Mouse (Mus musculus) induced T-regulatory cell, adult 2 months (primary cell): ENCODE results near the gene Homer2.

Source experiments
- DNase-seq: peaks from one replicate; pipeline ENCODE4 v3.0.0-alpha.2; 2012; ENCODE audit warnings: low read depth

Homer2 gene

DNA sequence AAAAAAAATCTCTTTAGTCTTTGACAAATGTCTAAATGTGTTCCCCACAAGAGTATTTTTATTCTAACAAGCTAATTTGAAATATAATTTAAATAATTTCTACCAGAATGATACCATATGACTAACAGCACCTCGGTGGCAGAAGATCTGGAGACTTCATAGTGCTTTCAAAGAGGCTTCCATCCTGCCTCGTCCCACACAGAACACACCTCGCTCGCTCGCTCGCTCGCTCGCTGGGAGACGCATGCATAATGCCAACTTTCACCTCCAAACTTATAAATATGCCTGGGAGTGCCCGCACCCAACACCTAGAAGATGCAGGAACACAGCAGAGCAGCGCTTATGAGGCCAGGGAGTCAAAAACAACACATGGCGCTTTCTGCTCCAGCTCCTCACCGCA, 9.0 kb downstream of the Homer2 start:
- no peak for DNase-seq

- no peak for DNase-seq
Observed at GRCm38 (mm10) chr7:81697954-81698353, 9.4 kb downstream of the Homer2 start.

GRCm38 (mm10) chr7:81695763-81696533, 11.4 kb downstream of the Homer2 start:
- no peak for DNase-seq

GRCm38 (mm10) chr7:81691067-81691466, 16.3 kb downstream of the Homer2 start:
- DNase-seq, result no peak

GRCm38 (mm10) chr7:81689116-81689681, 18.1 kb downstream of the Homer2 start:
- no peak for DNase-seq

GRCm38 (mm10) chr7:81688378-81688777, 18.9 kb downstream of the Homer2 start:
- no peak for DNase-seq

DNA sequence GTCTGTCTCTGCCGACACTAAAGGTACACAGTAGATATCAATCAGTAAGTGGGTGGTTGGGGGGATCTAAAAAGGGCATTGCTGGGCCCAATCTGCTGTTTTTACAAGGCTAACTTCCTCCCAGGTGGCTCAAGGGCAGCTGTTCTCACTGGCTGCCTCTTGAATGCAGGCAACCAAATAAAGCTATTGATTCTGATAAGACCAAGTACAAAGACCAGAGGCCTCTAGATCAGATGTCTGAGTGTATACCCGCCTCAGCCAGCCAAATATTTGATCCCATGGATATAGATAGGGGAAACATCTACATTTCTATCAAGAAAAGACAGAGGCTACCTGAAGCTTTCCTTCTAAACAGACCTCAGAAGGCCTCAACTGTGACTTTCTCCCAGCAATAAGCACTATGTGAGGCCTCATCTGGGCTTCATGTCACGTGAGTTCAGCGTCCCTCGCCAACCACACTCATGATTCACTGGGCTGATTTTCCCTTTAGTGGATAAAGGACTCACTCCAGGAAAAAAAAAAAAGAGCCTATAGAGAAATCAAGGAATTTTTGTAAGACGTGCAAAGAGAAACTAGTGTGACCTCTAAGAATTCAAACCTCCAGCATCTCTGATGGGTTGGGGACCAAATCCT, 19.5 kb downstream of the Homer2 start:
- no peak for DNase-seq

DNA sequence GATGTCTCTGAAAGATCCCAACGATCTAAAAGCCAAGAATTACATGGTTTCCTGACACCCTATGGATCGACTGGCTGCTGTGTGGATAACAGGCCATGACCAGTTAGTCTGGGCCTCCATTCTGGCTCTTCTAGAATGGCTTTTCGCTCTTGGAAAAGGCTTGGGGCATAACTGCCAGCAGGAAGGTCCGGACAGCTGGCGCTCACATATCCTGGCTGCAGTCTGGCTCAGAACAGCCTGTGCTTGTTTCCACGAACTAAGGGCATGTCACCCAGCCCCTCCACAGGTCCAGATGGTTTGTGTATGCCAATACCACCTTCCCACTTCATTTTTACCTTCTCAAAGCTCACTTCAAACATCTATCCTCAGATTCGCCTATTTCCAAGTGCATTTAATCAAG, 22.0 kb downstream of the Homer2 start:
- no peak for DNase-seq

DNA sequence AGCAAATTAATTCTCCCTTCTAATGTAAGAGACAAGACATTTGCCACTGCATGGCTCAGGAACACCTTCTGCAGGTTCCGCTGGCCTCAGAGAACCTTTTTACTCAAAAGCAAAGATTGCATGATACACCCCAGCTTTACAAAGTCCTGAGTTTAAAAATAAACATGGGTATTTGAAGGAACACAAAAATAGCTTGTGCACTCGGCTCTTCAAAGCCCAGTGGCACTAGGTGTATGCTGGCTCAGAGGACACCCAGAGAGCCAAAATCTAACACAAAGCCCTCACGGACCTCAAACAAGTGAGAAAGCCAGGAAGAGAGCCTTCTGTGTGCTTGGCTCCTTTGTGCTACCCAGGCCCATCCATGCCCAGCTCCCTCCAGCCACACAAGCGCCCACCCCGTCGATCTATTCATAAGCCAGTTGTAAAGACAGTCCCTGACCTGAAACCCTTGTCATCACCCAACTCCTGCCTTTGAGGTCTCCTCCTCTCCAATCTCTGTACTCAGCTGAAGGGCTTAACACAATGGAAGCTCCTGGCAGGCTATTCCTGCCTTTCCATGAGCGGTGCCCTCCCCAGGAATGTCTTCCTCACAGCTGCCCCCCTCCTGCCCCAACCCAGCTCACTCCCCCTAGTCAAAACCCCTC, 23.4 kb downstream of the Homer2 start:
- DNase-seq, result no peak

GRCm38 (mm10) chr7:81681386-81681785, 25.9 kb downstream of the Homer2 start:
- DNase-seq, result no peak

GRCm38 (mm10) chr7:81673359-81674013, 33.8 kb downstream of the Homer2 start:
- no peak for DNase-seq

DNA sequence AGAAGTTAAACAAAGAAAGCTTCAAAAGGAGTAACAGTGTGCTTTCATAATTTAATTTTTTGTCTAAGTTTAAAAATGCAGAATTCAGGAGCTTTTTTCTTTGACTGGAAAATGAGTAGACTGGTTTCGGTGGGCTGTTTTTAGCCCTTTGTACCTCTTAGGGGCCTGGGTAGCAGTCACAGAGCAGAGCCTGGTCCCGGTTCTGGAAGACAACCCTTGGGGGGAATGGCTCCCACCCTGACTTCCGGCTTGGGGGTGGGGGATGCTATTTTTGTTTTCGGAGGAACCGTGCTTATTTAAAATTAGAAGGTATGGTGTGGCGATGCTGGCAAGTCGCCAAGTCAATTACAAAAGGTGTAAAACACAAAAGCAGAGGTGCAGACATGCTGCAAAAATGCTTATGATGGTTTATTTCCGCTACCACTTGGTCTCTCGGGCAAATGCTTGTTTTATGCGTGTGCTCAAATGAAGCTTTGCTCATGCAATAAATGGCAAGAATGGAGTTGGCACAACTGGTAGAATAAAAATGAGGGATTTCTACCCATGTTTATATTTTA, 34.5 kb downstream of the Homer2 start:
- DNase-seq, result no peak

DNA sequence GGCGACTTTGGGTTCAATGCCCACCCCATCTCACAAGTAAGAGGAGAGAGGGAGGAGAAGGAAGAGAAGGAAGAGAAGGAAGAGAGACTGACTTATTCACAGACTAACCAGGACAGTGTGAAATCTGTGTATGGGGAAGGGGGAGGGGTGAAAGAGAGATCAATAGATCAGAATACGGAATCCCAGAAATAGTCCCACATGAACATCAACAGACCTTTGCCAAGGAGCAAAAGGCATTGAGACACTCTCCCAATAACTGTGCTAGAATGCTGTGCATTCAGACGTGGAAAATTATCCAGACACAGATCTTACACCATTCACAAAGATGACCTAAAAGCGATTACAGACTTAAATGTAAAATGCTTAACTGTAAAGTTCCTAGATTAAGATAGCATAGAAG, 40.2 kb downstream of the Homer2 start:
- DNase-seq, result no peak

- DNase-seq, result no peak
Observed at GRCm38 (mm10) chr7:81666585-81666984, 40.7 kb downstream of the Homer2 start.

GRCm38 (mm10) chr7:81663057-81663456, 44.3 kb downstream of the Homer2 start:
- no peak for DNase-seq

DNA sequence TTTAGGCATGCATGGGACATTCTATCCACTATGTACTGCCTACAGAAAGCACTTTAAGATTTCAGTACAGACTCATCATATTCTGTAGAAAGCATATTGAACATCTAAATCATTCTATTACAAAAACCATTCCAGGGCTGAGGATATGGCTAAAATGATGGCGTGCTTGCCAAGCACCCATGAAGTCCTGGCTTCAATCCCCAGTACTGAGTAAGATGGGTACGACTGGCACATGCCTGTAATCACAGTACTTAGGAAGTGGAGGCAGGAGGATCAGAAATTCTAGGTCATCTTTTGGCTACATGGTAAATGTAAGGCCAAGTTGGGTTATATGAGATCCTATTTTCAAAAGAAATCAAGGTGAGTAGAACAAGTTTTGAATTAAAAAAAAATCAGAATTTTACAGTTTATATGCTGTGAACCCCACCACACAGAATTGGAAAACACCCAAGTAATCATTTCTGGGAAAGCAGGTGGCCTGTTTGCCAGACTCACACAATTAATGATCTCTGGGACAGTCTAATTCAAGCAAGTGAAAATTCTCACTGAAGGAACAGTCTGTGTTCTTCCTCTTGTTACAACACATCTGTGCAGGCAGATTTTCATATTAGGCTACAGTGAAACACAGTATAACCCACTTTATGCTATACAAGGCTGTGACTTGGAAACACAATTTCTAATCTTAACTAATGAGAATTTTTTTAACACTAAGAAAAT, 49.5 kb downstream of the Homer2 start:
- DNase-seq, result no peak

- DNase-seq, result no peak
Observed at GRCm38 (mm10) chr7:81657055-81657454, 50.3 kb downstream of the Homer2 start.

- DNase-seq, result no peak
Observed at GRCm38 (mm10) chr7:81656635-81657034, 50.7 kb downstream of the Homer2 start.

- DNase-seq, result no peak
Observed at GRCm38 (mm10) chr7:81654946-81655718, 52.2 kb downstream of the Homer2 start.

GRCm38 (mm10) chr7:81653988-81654387, 53.3 kb downstream of the Homer2 start:
- no peak for DNase-seq

- no peak for DNase-seq
Observed at GRCm38 (mm10) chr7:81652296-81652695, 55.0 kb downstream of the Homer2 start.
